Mouse (Mus musculus): ENCODE data around the gene Cars2.
"Not testable (repeated sequence)": the region's sequence is repeated elsewhere in the genome, so short reads cannot be mapped to it uniquely, and the experiment has no call there.

The Cars2 gene

DNA sequence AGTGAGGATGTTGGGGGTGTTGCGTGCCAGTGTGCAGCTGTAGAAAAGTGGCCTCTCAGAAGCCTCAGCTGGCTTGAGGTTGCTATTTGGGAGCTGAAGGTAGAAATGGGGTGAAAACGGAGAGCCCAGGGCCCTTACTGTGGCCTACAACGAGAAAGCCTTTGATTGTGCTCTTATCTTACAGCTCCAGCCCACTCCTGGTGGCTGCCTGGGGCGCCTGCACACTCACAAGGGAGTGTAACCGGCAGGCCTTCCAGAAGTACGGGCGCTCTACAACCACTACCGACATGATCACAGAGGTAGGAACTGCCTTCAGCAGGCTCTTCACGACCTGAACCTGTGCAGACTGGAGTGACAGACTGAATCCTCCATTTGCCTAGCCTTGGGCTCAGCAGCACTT lies 37.9 kb downstream of the Cars2 start:
- no peak for DNase-seq (ENCODE audit: low spot score in 2 of 2)

- no peak for DNase-seq (ENCODE audit: low spot score in 2 of 2)
Observed at GRCm38 (mm10) chr8:11510971-11511370, 39.6 kb downstream of the Cars2 start.

DNA sequence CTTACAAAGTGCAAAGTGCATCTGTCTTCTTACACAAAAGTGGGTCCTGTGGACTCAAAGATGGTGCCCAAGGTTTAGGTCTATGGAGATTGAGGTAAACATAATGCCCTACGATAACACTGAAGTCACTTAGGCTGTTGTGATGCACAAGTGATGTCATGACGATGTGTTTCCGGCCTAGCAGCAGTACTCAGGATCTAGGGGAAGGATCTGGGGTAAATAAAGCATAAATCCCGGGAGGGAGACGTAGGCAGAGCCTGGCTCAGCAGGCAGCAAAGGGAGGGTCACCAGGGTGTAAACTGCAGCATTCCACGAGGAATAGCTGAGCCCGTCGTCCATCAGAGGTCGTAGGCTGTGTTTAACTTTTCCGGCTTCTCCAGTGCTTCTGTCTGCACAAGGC lies 41.7 kb downstream of the Cars2 start:
- DNase-seq (ENCODE audit: low spot score in 2 of 2) = no peak

DNA sequence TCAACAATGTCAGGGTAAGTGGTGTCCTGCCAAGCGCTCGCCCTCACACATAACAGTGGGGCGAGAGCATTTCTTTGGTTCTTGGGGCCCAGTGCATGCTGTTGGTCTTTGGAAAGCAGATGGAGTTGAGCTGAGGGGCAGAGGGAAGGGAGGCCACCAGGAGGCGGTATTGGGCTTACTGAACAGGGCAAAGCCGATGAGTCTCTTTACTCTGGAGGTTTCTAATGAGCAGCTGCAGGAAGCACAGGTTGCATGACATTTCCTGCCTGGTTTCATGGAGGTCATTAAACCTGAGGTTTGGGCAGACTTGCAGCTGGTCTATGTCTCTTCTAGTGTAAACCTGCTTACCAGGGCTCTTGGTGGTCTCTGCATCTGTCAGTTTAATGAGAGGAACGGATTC lies 43.8 kb downstream of the Cars2 start:
- peak; percentile 39 to 82 for DNase-seq (ENCODE audit: low spot score in 2 of 2)

DNA sequence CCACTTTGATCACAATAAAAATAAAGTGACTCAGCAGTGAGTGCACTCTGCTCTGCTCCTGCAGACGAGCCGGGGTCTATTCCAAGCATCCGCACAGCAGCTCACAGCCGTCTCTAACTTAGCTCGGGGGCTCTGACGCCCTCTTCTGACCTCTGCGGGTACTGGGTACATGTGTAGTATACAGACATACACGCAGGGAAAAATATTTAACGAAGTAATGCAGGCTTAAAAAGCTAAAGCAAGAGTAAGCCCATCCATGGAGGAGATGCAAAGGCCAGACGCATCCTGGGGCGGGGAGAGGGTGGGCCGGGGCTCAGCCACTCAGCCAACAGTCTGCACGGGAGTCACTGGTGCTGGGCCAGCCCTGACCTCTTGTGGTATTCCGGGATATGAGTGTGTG lies 44.5 kb downstream of the Cars2 start:
- DNase-seq (ENCODE audit: low spot score in 2 of 2) = no peak

DNA sequence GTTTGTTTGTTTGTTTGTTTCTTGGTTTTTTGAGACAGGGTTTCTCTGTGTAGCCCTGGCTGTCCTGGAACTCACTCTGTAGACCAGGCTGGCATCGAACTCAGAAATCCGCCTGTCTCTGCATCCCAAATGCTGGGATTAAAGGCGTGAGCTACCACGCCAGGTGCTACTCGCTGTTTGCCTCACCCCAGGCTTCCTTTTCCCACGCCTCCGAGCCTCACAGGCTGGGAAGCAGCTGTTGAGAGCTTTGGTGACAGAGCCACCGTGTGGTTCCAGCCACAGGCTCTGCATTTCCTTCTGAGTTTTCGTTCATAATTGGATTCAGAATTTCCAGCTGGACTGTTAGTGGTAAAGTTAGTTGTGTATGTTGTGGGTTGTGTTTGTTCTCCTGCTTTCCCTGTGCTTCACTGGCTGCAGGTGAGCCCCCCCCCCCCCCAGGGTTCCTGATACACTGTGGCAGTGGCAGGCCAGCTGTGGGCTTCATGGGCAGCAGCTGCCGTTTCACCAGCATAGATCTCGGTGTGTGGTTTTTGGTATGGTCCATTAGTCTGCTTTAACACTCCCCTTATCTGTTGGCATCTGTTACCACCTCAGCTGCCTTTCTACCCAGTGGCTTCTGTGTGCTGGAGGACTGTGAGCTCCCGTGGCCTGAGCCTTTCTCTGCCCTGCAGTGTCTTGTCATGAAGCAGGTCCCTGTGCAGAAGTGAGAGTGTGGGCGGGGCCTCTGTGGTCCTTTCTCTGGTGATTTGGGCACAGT lies 46.9 kb downstream of the Cars2 start:
- DNase-seq (ENCODE audit: low spot score in 2 of 2) = no peak

GRCm38 (mm10) chr8:11498786-11499485 lies 51.6 kb downstream of the Cars2 start:
- no peak for DNase-seq (ENCODE audit: low spot score in 2 of 2)

DNA sequence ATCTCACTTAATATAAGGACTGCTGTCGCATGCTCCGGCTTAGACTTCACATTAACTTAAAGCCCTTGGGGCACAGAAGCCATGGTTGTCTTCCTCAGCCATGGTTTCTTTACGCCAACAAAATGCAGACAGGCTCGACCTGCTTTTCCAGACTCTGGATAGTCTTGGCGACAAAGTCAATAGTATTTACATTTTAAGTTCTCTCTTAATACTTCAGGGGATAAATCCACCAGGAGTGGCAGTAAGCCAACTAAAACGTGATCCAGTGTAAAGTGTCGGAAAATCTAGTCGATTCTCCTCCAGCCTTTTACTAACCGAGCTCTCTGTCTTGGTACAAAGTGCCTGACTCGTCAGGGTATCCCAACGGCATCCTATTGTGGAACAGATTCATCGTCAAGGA lies 52.3 kb downstream of the Cars2 start:
- no peak for DNase-seq (ENCODE audit: low spot score in 2 of 2)

GRCm38 (mm10) chr8:11497017-11497990 lies 53.3 kb downstream of the Cars2 start, which contains the start of gene Naxd:
TSS of gene Naxd (plus strand) at chr8:11497506.
- peak; percentile 68 to 89 for DNase-seq (ENCODE audit: low spot score in 2 of 2)

- not testable (repeated sequence) for DNase-seq (ENCODE audit: low spot score in 2 of 2)
Observed at GRCm38 (mm10) chr8:11492340-11492739, 58.2 kb downstream of the Cars2 start.

- no peak for DNase-seq (ENCODE audit: low spot score in 2 of 2)
Observed at GRCm38 (mm10) chr8:11487229-11487628, 63.4 kb downstream of the Cars2 start.

DNA sequence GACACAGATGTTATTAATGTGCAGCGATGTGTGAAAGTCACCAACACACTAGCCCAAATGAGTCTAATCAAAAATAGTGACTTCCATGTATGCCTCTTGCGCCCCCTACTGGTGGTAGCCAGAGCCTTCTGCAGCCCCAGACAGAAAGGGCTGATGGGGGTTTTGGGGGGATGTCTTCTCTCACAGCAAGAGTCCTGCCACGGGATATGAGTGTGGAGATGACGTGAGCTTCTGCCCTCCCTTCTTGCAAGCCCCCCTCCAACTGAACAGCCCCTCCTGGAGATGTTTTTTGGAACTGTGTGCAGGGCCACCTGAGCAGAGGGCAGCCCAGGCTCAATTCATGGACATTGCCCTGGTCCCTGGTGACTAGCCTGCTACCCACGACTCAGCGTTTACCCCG lies 64.4 kb downstream of the Cars2 start:
- peak; percentile 46 to 80 for DNase-seq (ENCODE audit: low spot score in 2 of 2)

- DNase-seq (ENCODE audit: low spot score in 2 of 2) = no peak
Observed at GRCm38 (mm10) chr8:11482537-11482936, 68.0 kb downstream of the Cars2 start.

DNA sequence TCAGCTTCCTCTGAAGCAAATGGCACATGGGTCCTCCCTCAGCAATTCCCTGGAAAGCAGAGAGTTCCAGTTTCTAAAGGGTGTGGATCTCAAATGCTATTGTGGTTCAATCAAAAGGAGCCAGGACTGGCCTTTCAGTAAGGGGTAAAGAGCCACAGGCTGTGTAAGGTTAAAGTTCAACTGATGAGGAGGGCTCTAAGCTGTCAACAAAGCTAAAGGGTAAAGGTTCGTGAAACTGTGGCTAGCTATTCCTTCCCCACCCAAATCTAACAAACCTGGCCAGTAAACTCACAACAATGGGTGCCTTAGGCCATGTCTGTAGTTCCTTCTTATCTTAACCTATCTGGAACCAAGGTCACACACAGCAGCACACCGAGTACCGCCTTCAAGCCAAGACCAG lies 68.7 kb downstream of the Cars2 start:
- no peak for DNase-seq (ENCODE audit: low spot score in 2 of 2)

GRCm38 (mm10) chr8:11479591-11479990 lies 71.0 kb downstream of the Cars2 start:
- no peak for DNase-seq (ENCODE audit: low spot score in 2 of 2)

DNA sequence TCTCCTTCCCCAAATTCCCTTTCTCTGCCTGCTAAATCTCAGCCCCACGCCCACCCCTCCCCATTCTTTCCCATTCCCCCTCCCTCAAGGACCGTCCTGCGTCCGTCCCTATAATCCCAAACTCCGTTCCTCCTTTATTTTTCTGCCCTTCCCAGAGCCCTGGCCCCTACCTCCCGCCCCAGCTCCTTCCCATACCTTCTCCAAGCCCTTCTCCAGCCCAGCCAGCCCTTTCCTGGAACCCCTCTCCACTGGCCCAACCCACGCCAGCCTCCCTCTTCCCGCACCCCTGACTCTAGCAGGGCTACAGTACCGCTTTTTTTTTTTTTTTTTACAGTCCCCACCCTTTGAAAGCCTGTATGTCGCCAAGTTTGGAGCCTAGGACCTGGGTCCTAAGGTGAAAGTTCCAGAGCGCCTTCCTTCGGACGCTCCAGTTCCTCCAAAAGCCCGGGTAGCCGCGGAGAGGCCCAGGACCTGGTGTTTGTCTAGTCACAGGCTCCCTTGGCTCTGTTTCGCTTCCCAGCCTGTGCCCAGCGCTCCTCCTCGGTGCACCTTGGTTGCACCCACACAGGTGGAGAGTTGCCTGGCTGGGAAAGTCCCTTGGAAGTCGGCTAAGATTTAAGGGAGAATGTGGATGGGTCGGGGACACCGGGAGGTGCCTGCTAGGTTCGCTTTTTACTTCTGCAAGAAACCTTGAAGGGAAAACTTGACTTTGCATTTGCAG lies 71.6 kb downstream of the Cars2 start:
- DNase-seq (ENCODE audit: low spot score in 2 of 2) = no peak

DNA sequence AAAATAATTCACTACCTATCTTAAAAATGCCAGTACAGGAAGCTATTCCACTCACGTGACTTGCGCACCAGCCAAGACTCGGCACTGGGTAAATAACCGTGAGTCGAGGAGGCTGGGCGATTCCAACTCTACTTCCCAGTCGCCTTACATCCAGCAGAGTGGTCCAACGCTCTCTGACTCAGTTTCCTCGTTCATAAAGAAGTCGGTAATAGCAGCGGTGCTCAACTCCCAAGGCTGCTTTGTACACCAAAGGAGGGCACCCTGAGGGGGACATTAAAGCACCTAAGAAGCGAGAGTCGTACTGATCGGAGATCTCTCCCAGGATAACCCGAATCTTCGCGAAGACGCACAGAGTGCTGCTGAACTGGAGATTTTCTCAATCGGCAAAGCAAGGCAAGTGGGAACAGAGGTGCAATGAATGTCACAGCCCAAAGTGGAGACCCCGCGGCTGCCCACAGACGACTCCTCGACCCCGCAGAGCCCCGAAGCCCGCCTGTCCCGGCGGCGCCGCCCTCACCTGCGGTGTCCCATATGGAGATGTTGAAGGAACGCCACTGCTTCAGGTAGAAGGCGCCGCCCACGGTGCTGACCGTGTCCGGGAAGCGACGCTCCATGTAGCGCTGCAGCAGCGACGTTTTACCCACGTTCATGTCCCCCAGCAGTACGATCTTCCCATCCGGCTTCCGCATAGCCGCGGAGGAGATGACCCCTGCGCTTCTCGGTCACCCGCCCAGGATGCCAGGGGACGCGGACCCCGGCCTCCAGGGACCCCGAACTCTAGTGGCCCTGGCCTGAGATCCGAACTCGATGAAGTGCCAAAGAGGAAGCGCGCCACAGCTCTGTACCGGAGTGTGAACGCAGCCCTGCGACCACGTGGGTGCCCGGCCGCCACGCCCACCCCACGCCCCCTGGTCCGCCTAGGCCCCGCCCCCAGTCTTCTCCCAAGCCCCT lies 72.5 kb downstream of the Cars2 start, which contains the start of gene Rab20:
Gene Rab20 (minus strand): TSS at position 900 of the 951 bp plus-strand sequence.
- DNase-seq (ENCODE audit: low spot score in 2 of 2) = peak in 1 of 2 experiments; percentile 68

DNA sequence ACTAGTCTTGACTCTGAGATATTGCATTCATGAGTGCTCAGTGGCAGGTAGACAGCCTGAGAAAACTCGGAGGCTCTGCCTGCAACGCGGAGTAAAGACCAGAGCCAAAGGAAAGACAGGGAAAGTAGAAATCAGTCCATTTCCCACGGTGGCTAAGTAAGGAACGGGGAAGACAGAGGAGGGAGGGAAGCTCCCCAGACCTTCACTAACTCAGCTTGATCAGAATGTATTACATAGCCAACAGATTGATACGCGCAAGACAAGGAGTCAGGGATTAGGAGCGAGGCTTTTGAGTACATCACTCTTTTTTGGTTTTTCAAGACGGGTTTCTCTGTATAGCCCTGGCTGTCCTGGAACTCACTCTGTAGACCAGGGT lies 73.4 kb downstream of the Cars2 start:
- no peak for DNase-seq (ENCODE audit: low spot score in 2 of 2)

GRCm38 (mm10) chr8:11476338-11477177 lies 74.0 kb downstream of the Cars2 start:
- DNase-seq (ENCODE audit: low spot score in 2 of 2) = peak in 1 of 2 experiments; percentile 22
